Mouse (Mus musculus): ENCODE measurements around the gene Per3.

- TF ChIP-seq CTCF (IDR thresholded peaks at IDR 0.05; ENCODE audit: low read depth, low read length) (no peak), POLR2A (IDR thresholded peaks at IDR 0.05; ENCODE audit: borderline replicate concordance, low read depth, low read length) (no peak)
Observed at GRCm38 (mm10) chr4:150958536-150958935, 85.9 kb downstream of the Per3 start.

All from bone marrow macrophage, adult 2 months (primary cell).